In genomic region chr4:132211953-132212734, GRCm38 (mm10) we compare ENCODE assay signal across 8 mouse cellular contexts. TPM values are rescaled to one million over a fixed set of nuclear protein-coding genes. Genes with fewer than 3 reads are reported as not detected.
DNase-seq lines count a peak whose midpoint lies in the region; ATAC-seq lines count a peak whose summit lies in the region.

Gene Ythdf2, minus strand, starts transcription at chr4:132212303.

- H3K9me3 ChIP-seq in megakaryocyte, embryonic 14.5 days = no peaks in the 10 kb centered on the region

- peaks cover 73% of the 10 kb centered on the region for H3K4me1 ChIP-seq in megakaryocyte, embryonic 14.5 days

- peak within 1 kb of the TSS; percentile 98 for H3K4me3 ChIP-seq in megakaryocyte, embryonic 14.5 days (replicated peaks)

- no peaks in the 10 kb centered on the region for H3K27me3 ChIP-seq in megakaryocyte, embryonic 14.5 days (replicated peaks)

- peaks cover 29% of the 10 kb centered on the region for H3K36me3 ChIP-seq in megakaryocyte, embryonic 14.5 days (replicated peaks; ENCODE audit: low read length)

- peak; percentile 79 for ATAC-seq in common myeloid progenitor, adult 5-6 weeks (replicated peaks; ENCODE audit: low read depth, poor library complexity, severe bottlenecking)

- DNase-seq in ZHBTc4 (ENCODE audit: low read depth, low spot score) = peak; percentile 99
- peak; percentile 96 to 97 for DNase-seq in gastrocnemius, adult 8-10 months (ENCODE audit: low spot score in 2 of 2)
- peak; percentile 81 for DNase-seq in hindlimb bud, embryonic 11.5 days (ENCODE audit: extremely low spot score, low read depth, low spot score)
- DNase-seq in left cerebral cortex, adult 8-10 months (ENCODE audit: low spot score in 2 of 2) = peak; percentile 93 to 94
- DNase-seq in right cerebral cortex, postnatal 10 days (ENCODE audit: low spot score in 2 of 2) = peak; percentile 98 to 99
- DNase-seq in urinary bladder, postnatal 25 days (ENCODE audit: low spot score) = peak; percentile 98

RNA-seq across cellular contexts. Expression of gene Ythdf2, which starts in this region (rescaled TPM):
- 61.5 and 70.9 TPM in 2 replicates for total RNA-seq in common myeloid progenitor, adult 5-6 weeks (2017)
- 10 to 100 TPM; 25.1 to 30.9 (median 28.0) TPM for total RNA-seq in gastrocnemius, adult 8-10 months (2022)
- total RNA-seq in left cerebral cortex, adult 8-10 months (2022) = 10 to 100 TPM; 40.1 to 43.4 (median 41.4) TPM
- polyA plus RNA-seq in megakaryocyte, embryonic 14.5 days (2012; ENCODE audit: insufficient read depth, low replicate concordance) = 15.8 and 21.1 TPM in 2 replicates

Comparison
In these comparisons a context has a peak if more than half of its experiments do, and no peak if none do; other contexts are left out.
1. Peak in every context shown above with its lines: DNase-seq, ATAC-seq and H3K4me3 ChIP-seq.